Mouse (Mus musculus) mouse trophoblast stem cell (cell line): ENCODE data around the gene Olfr724.
"Not testable (repeated sequence)": the region's sequence is repeated elsewhere in the genome, so short reads cannot be mapped to it uniquely, and the experiment has no call there.

ENCODE experiments used
- in situ Hi-C, 2 experiments: fragments of 300-500 bp; cut with MseI, MboI; formaldehyde crosslinking; loops; 2 replicates in 1 of 2; 3 replicates in 1 of 2; pipeline ENCODE4 v1.15.1; 2025

Gene Olfr724

DNA sequence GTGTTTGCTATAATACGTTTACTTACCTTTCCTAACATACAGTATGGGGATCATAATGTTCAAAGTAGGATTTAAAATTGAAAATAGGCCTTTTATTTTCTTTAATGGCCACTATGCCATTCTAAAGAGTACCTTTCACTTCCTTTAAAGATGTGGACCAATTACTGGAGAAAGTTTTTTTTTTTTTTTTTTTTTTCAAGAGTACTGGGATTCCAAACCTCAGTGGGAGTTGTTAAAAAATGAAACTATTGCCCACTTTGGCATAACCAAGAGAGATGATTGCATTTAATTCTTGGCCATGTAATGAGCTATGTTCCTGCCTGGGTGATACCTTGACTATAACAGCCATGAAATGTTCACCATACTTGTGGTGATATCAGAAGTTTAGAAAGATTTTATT, at the start of gene Olfr724:
Gene Olfr724, minus strand, starts transcription at position 101 of the 400 bp plus-strand sequence.
- in situ Hi-C loops, result not testable (repeated sequence)

DNA sequence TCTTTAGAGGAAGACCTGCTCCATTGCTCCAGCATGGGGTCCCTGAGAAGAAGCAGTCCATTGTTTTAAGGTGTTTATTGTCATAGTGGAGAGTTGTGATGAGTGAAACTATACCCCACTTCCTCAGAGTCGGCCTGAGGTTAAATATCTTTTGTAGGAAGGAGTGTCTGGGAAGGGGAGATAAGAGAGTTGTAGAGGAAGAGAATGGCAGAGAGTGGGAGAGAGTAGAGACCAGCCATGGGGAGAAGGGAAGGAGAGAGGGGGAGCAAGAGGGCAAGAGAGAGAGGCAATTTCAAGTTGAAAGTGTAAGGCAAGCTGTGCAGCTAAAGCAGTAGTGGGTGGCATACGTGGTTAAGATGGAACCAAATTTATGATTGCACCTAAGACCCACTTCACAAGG, 7.2 kb downstream of the Olfr724 start:
- in situ Hi-C loops, result no loop called here

DNA sequence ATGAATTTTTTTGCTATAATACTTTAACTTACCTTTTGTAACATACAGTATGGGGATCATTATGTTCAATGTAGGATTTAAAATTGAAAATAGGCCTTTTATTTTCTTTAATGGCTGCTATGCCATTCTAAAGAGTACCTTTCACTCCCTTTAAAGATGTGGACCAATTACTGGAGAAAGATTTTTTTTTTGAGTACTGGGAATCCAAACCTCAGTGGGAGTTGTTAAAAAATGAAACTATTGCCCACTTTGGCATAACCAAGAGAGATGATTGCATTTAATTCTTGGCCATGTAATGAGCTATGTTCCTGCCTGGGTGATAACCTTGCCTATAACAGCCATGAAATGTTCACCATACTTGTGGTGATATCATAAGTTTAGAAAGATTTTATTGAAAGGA, 31.4 kb downstream of the Olfr724 start, which contains the start of gene Olfr723:
Gene Olfr723, minus strand, starts transcription at position 101 of the 400 bp plus-strand sequence.
- in situ Hi-C loops, result not testable (repeated sequence)
